Mouse (Mus musculus): Measurements from ENCODE around the gene Rnf144a. TPM values are rescaled to one million over a fixed set of nuclear protein-coding genes. Genes with fewer than 3 reads are reported as not detected.

The Rnf144a gene
- polyA plus RNA-seq, 1 experiment: 5.6 TPM

DNA sequence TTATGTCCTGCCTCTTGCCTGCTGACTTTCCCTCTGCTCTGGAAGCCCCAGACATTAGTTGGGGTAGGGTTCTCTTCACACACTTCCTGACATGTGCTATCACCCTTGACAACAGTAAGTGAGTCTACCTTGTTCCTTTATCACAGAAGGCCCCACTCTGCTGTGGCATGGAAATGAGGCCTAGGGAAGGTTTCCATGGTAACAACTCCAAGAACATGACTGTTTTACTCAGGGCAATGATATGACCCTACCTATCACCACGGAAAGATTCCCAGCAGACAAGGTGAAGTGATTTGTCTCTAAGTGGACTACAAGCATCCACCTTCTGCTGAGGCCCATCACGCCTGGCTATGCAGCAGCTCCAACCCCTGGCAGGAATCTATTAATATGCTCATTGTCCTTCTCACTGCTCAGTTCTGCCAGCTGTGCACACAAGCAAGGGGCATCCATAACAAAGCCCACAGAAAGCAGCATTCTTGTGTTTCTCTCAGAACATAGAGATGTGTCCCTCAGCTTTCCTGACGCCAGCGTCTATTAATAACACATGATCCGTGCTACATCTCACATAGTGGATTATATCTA, 91.2 kb downstream of the Rnf144a start:
- TF ChIP-seq CTCF (IDR thresholded peaks at IDR 0.05; ENCODE audit: low read depth, low read length) (no peak), POLR2A (IDR thresholded peaks at IDR 0.05; ENCODE audit: insufficient read depth, low read length) (no peak), EP300 (IDR thresholded peaks at IDR 0.05; ENCODE audit: insufficient read depth, low read depth, low read length) (no peak)
- Histone ChIP-seq H3K4me3 (ENCODE audit: low read depth, low read length) (no peak overlapping the region), H3K9ac (ENCODE audit: low read depth, poor library complexity, severe bottlenecking) (no peak overlapping the region), H3K9me3 (replicated peaks; ENCODE audit: control insufficient read depth, insufficient read depth, low read length, poor library complexity, severe bottlenecking) (no peaks in the 10 kb centered on the region), H3K4me1 (ENCODE audit: control insufficient read depth, insufficient read depth, low read length) (no peaks in the 10 kb centered on the region), H3K27me3 (ENCODE audit: control insufficient read depth, insufficient read depth, low read length, poor library complexity, severe bottlenecking) (no peaks in the 10 kb centered on the region), H3K36me3 (ENCODE audit: control insufficient read depth, insufficient read depth, low read length, poor library complexity, severe bottlenecking) (no peaks in the 10 kb centered on the region), H3K27ac (ENCODE audit: insufficient read depth, low read length) (no peak overlapping the region)

DNA sequence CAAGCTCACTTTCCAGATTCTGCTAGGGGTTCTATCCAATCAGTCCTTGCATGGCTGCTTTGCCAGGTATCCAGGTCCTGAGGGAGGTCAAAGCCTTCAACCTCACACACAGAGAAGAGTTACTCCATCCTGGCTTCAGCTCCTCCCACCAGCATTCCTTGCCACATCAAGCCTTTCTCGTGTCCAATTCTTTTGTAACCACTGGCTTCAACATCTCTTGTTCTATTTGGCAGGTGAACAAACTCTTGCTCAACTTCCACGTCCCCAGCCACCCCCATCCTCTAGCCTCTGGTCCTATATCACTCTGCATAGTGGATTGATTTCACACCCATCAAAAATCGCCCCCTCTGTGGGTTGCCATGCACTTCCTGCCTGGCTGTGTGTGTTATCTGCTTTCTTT, 98.8 kb downstream of the Rnf144a start:
- H3K36me3 ChIP-seq (ENCODE audit: control insufficient read depth, insufficient read depth, low read length, poor library complexity, severe bottlenecking): no peaks in the 10 kb centered on the region

DNA sequence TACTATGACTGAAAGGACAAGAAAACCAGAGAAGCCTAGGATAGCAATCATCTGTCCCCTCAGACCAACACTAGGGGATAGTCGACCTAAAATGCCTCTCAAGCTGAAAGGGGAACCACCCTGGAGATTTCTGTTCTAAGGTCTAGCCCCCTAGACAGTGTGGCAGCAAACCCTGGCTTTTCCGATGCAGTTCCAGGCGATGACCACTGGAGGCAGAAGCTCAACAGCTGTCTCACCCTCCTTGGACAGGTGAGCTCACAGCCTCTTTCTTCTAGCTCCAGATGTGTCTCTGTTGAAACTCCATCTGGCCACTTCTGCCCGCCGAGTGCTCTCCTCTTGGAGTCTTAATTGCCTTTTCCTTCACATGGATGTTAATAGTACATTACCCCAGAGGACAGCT, 100.1 kb downstream of the Rnf144a start:
- Histone ChIP-seq H3K36me3 (ENCODE audit: control insufficient read depth, insufficient read depth, low read length, poor library complexity, severe bottlenecking) (no peaks in the 10 kb centered on the region), H3K27ac (ENCODE audit: insufficient read depth, low read length) (no peak overlapping the region), H3K4me1 (ENCODE audit: control insufficient read depth, insufficient read depth, low read length) (no peaks in the 10 kb centered on the region), H3K27me3 (ENCODE audit: control insufficient read depth, insufficient read depth, low read length, poor library complexity, severe bottlenecking) (no peaks in the 10 kb centered on the region), H3K9ac (ENCODE audit: low read depth, poor library complexity, severe bottlenecking) (no peak overlapping the region), H3K4me3 (ENCODE audit: low read depth, low read length) (no peak overlapping the region), H3K9me3 (replicated peaks; ENCODE audit: control insufficient read depth, insufficient read depth, low read length, poor library complexity, severe bottlenecking) (no peaks in the 10 kb centered on the region)
- TF ChIP-seq POLR2A (IDR thresholded peaks at IDR 0.05; ENCODE audit: insufficient read depth, low read length) (no peak), CTCF (IDR thresholded peaks at IDR 0.05; ENCODE audit: low read depth, low read length) (peak; percentile 65), EP300 (IDR thresholded peaks at IDR 0.05; ENCODE audit: insufficient read depth, low read depth, low read length) (no peak)

More for the DNA sequence above, 98.8 kb downstream of the Rnf144a start:
- Histone ChIP-seq H3K4me3 (ENCODE audit: low read depth, low read length) (no peak overlapping the region), H3K9ac (ENCODE audit: low read depth, poor library complexity, severe bottlenecking) (no peak overlapping the region), H3K9me3 (replicated peaks; ENCODE audit: control insufficient read depth, insufficient read depth, low read length, poor library complexity, severe bottlenecking) (no peaks in the 10 kb centered on the region), H3K27me3 (ENCODE audit: control insufficient read depth, insufficient read depth, low read length, poor library complexity, severe bottlenecking) (no peaks in the 10 kb centered on the region), H3K27ac (ENCODE audit: insufficient read depth, low read length) (no peak overlapping the region), H3K4me1 (ENCODE audit: control insufficient read depth, insufficient read depth, low read length) (no peaks in the 10 kb centered on the region)
- TF ChIP-seq CTCF (IDR thresholded peaks at IDR 0.05; ENCODE audit: low read depth, low read length) (no peak), POLR2A (IDR thresholded peaks at IDR 0.05; ENCODE audit: insufficient read depth, low read length) (no peak), EP300 (IDR thresholded peaks at IDR 0.05; ENCODE audit: insufficient read depth, low read depth, low read length) (no peak)

DNA sequence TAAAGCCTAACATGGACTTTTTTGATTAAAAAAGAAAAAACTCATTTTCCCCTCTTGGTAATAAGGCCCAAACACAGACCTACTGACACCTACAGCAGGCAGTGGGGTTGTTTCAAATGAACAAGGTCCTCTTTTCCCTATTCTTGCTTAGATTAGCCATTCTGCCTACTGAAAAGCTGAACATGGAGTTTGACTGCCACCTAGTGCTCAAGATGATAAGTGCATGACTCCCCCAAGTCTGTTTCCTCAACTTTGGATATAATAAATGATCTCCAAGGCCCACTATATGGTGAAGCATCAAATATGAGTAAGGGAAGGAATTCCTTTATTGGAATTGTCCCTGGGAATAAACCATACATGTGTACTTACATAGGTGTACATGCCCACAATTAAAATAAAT, 103.5 kb downstream of the Rnf144a start:
- no peak overlapping the region for H3K27ac ChIP-seq (ENCODE audit: insufficient read depth, low read length)
- H3K27me3 ChIP-seq (ENCODE audit: control insufficient read depth, insufficient read depth, low read length, poor library complexity, severe bottlenecking): no peaks in the 10 kb centered on the region
- H3K4me3 ChIP-seq (ENCODE audit: low read depth, low read length): no peak overlapping the region
- no peaks in the 10 kb centered on the region for H3K36me3 ChIP-seq (ENCODE audit: control insufficient read depth, insufficient read depth, low read length, poor library complexity, severe bottlenecking)
- no peak overlapping the region for H3K9ac ChIP-seq (ENCODE audit: low read depth, poor library complexity, severe bottlenecking)
- TF ChIP-seq EP300 (IDR thresholded peaks at IDR 0.05; ENCODE audit: insufficient read depth, low read depth, low read length) (no peak), POLR2A (IDR thresholded peaks at IDR 0.05; ENCODE audit: insufficient read depth, low read length) (no peak), CTCF (IDR thresholded peaks at IDR 0.05; ENCODE audit: low read depth, low read length) (peak; percentile 22)
- H3K9me3 ChIP-seq (replicated peaks; ENCODE audit: control insufficient read depth, insufficient read depth, low read length, poor library complexity, severe bottlenecking): no peaks in the 10 kb centered on the region
- no peaks in the 10 kb centered on the region for H3K4me1 ChIP-seq (ENCODE audit: control insufficient read depth, insufficient read depth, low read length)

DNA sequence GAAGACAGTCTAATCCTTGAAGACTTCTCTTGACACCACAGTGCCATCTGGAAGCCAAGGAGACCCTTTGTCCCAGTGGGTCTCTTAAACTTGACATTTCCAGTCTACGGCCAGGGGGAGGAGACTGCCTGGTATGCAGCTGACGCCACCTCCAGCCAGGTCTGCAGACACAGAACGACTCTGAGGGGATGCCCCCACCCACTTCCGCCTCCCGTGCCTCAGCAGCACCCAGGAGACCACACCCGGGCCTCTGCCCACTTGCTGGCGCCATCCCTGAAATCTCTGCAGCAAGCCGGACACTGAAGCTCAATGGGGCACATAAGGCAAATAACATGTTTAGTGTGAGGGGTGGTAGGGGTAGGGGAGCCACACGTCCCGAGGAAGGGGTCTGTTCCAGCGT, 104.8 kb downstream of the Rnf144a start:
- H3K27ac ChIP-seq (ENCODE audit: insufficient read depth, low read length): no peak overlapping the region
- H3K4me1 ChIP-seq (ENCODE audit: control insufficient read depth, insufficient read depth, low read length): no peaks in the 10 kb centered on the region
- no peaks in the 10 kb centered on the region for H3K36me3 ChIP-seq (ENCODE audit: control insufficient read depth, insufficient read depth, low read length, poor library complexity, severe bottlenecking)
- no peak overlapping the region for H3K9ac ChIP-seq (ENCODE audit: low read depth, poor library complexity, severe bottlenecking)
- TF ChIP-seq CTCF (IDR thresholded peaks at IDR 0.05; ENCODE audit: low read depth, low read length): no peak
- TF ChIP-seq EP300 (IDR thresholded peaks at IDR 0.05; ENCODE audit: insufficient read depth, low read depth, low read length): no peak
- no peak for TF ChIP-seq POLR2A (IDR thresholded peaks at IDR 0.05; ENCODE audit: insufficient read depth, low read length)
- H3K4me3 ChIP-seq (ENCODE audit: low read depth, low read length): no peak overlapping the region
- no peaks in the 10 kb centered on the region for H3K9me3 ChIP-seq (replicated peaks; ENCODE audit: control insufficient read depth, insufficient read depth, low read length, poor library complexity, severe bottlenecking)
- H3K27me3 ChIP-seq (ENCODE audit: control insufficient read depth, insufficient read depth, low read length, poor library complexity, severe bottlenecking): no peaks in the 10 kb centered on the region

DNA sequence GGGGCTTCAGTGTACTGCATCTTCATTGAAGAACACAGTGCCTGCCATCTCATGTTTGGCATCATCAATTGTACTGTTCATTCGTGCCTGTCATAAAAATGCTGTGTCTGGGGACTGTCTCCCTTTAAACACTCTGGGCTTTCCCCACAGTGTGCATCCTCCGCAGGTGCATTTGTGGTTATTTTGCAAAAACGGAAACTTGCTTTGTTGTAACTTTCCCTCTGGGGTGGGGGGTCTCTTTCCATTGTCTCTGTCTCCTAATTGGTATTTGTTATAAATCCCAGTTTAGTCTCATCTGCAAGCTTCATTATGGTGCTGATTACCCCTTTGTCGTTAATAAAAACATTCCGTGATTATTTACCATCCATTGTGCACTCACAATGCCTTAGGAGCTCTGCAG, 112.2 kb downstream of the Rnf144a start:
- Histone ChIP-seq H3K4me3 (ENCODE audit: low read depth, low read length) (no peak overlapping the region), H3K27ac (ENCODE audit: insufficient read depth, low read length) (no peak overlapping the region), H3K27me3 (ENCODE audit: control insufficient read depth, insufficient read depth, low read length, poor library complexity, severe bottlenecking) (no peaks in the 10 kb centered on the region), H3K9me3 (replicated peaks; ENCODE audit: control insufficient read depth, insufficient read depth, low read length, poor library complexity, severe bottlenecking) (no peaks in the 10 kb centered on the region), H3K9ac (ENCODE audit: low read depth, poor library complexity, severe bottlenecking) (no peak overlapping the region), H3K4me1 (ENCODE audit: control insufficient read depth, insufficient read depth, low read length) (peaks cover 1% of the 10 kb centered on the region), H3K36me3 (ENCODE audit: control insufficient read depth, insufficient read depth, low read length, poor library complexity, severe bottlenecking) (no peaks in the 10 kb centered on the region)
- TF ChIP-seq CTCF (IDR thresholded peaks at IDR 0.05; ENCODE audit: low read depth, low read length) (no peak), EP300 (IDR thresholded peaks at IDR 0.05; ENCODE audit: insufficient read depth, low read depth, low read length) (no peak)
